Mouse (Mus musculus): ENCODE results near the gene Lrrc20. TPM values are rescaled to one million over a fixed set of nuclear protein-coding genes. Genes with fewer than 3 reads are reported as not detected.

Gene Lrrc20
- polyA plus RNA-seq, 1 experiment: 10.3 TPM

DNA sequence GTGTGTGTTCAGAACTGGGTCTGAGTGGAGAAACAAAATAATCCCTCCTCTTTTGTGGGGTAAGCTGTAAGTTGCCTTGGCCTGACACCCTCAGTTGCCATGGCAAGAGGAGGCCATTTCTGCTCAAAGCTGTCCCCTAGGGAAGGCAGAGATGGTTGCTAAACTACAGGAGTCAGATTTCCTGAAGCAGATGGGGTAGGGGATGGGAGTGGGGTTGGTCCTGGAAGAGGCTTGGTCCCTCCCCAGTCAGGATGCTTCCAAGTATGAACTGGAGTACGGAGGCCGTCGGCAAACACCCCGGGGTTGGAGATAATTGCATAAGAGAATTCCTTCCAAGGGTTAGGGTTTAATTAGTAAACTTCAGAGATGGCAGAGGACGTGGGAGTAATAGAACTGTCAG is 96.5 kb downstream of the Lrrc20 start:
- TF ChIP-seq GATA1 (IDR thresholded peaks at IDR 0.05; ENCODE audit: low read length): no peak

DNA sequence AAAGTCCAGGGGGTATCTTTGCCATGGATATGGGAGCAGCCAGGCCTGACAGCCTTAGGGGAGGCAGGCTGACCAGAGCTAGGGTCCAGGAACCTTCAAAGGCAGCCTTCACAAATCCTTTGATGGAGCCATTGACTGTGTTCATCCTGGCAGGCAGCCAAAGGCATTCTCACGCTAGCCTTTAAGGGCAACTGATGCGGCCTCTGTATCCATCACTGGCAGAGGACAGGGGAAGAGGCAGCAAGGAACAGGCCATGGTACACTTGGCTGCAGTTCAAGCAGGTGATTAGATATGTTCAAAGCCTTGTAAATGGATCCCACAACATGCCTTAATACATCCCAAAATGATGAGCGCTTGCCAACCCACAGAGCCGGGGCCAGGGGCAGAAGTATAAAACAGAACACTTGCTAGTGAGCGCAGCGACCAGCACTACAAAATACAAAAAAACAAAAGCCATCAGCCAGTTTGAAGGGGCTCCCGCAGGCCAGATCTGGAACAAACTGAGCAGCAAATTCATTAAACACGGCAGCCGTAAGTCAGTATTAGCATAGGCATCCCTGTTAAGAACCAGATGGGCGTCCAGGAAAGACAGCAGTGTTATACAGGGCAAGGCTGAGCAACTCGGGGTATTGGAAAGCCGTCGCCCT is 100.6 kb downstream of the Lrrc20 start:
- TF ChIP-seq GATA1 (IDR thresholded peaks at IDR 0.05; ENCODE audit: low read length): no peak

GRCm38 (mm10) chr10:61587241-61587849 is 111.7 kb downstream of the Lrrc20 start:
- TF ChIP-seq GATA1 (IDR thresholded peaks at IDR 0.05; ENCODE audit: low read length): no peak

GRCm38 (mm10) chr10:61597991-61598390 is 122.4 kb downstream of the Lrrc20 start:
- TF ChIP-seq GATA1 (IDR thresholded peaks at IDR 0.05; ENCODE audit: low read length): no peak

DNA sequence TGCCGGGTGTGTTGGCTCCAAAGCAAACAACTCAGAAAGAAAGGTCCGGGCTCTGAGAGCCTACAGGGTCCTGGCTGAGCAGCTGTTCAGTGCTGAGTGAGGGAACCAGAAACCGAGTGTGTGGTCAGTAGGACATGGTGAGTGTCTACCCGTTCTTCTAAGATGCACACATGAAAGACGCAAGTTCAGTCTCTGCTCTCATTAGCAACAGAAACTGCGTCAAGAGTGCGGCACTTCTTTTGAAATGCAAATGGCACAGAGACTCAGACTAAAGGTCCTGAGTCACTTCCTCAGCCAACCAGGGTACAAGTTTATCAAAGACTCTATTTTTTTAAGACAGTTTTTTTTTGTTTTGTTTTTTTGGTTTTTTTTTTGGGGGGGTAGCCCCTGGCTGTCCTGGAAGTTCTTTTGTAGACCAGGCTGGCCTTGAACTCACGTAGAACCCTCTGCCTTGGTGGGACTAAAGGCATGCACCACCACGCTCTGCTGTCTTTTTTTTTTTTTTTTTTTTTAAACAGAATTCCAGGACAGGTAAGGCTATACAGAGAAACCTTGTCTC is 124.0 kb downstream of the Lrrc20 start:
- no peak for TF ChIP-seq GATA1 (IDR thresholded peaks at IDR 0.05; ENCODE audit: low read length)

DNA sequence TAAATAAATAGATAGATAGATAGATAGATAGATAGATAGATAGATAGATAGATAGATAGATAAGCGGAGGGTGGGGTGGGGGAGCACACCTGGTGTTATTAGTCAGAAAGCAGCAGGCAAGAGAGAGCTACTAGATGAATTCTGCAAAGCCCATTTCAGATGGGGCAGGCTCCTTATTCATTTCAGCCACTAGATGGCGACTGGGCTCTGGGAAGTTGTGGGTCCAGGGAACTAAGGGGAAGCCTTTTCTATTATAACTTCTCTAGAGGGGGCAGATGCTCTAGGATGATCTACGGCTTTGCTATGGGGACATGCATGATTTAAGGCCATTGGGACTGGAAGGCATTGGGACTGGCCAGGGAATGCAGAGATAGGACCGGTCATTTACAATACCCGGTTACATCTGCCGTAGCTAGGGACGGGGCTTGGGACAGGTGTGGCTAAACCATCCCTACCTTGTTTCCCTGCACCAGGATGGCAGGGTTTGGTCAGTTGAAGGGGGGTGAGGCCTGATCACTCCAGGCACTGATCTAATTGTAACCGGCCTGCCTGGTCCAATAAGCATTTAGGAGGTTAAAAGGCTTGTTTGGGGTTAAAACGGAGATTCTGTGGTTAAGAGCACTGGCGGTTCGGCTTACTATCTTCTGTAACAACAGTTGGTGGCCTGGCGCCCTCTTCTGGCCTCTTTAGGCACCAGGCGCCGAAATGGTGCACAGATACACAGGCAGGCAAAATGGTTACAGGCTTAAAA is 126.9 kb downstream of the Lrrc20 start:
- TF ChIP-seq GATA1 (IDR thresholded peaks at IDR 0.05; ENCODE audit: low read length): no peak

DNA sequence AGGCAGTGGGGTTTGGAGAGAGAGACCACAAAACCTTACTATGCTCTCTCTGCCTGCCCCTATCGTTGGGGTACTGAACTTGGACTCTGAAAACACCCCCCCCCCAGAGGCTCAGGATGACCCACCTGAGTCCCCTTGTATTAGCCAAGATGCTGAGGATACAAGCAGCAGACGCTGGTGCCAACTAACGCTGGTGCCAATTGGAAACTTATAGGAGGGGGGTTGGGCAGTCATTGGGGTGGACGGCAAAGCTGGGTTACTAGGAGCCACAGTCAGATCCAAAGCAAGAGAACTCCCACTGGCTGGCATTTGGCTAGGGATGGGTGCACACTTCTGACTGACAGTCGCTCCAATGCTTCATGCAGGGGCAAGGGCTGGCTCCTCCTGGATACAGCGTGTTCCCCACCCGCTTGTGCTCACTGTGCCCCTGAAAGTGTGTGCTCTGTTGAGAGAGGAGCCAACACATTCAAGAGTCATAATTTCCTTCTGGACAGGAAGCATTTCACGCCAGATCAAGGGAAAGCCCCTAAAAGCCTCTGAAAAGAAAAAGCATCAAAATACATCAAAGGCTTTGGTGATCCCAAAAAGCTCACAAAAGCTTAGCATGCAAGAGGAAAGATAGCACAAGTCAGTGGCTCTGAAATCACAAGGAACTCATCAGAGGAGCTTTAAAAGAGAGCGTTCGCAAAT is 128.9 kb downstream of the Lrrc20 start:
- no peak for TF ChIP-seq GATA1 (IDR thresholded peaks at IDR 0.05; ENCODE audit: low read length)

- TF ChIP-seq GATA1 (IDR thresholded peaks at IDR 0.05; ENCODE audit: low read length): no peak
Observed at GRCm38 (mm10) chr10:61605851-61606250, 130.2 kb downstream of the Lrrc20 start.

DNA sequence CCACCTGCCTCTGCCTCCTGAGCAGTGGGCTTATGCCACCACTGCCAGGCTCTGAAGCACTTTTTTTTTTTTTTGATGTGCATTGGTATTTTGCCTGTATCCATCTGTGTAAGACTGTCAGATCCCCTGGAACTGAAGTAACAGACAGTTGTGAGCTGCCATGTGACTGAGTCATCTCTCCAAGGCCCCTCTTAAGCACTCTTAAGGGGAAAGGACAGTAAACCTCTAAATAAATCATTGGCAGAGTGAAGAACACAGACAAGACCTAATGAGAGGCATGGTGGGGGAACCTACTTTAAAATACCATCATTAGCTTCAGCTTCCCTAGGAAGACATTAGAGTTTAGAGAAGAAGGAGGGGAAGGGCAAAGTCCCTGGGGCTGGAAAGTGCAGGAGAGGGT is 132.6 kb downstream of the Lrrc20 start:
- no peak for TF ChIP-seq GATA1 (IDR thresholded peaks at IDR 0.05; ENCODE audit: low read length)

DNA sequence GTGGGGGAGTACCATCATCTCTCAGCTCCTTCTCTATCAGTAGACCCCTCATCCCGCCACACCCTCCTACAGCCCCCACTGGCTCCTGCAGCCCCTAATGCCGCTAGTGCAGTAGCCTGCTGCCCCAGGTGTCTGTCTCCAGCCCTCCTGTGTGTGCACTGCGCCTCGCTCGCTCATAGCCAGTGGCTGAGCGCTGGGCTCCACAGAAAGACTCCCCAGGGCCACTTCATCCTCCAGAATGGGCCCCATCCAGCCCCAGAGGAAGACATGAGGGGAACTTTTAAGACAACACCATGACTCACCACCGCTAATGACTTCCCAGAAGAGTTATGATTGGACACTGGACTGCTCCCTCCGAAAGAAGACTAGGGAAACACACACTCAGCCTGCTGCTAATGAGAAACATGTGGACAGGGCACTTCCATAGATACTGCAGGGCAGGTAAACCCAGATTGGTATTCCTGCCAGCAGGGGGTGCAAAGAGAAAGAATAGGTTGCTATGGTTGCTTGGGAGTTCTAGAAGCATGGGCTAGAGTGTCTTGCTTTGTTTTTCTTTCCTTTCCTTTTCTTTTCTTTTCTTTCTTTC is 135.1 kb downstream of the Lrrc20 start:
- no peak for TF ChIP-seq GATA1 (IDR thresholded peaks at IDR 0.05; ENCODE audit: low read length)

GRCm38 (mm10) chr10:61614311-61614710 is 138.7 kb downstream of the Lrrc20 start:
- no peak for TF ChIP-seq GATA1 (IDR thresholded peaks at IDR 0.05; ENCODE audit: low read length)

- TF ChIP-seq GATA1 (IDR thresholded peaks at IDR 0.05; ENCODE audit: low read length): no peak
Observed at GRCm38 (mm10) chr10:61618528-61618927, 142.9 kb downstream of the Lrrc20 start.

GRCm38 (mm10) chr10:61621681-61622080 is 146.1 kb downstream of the Lrrc20 start:
- no peak for TF ChIP-seq GATA1 (IDR thresholded peaks at IDR 0.05; ENCODE audit: low read length)

GRCm38 (mm10) chr10:61624771-61625170 is 149.2 kb downstream of the Lrrc20 start:
- TF ChIP-seq GATA1 (IDR thresholded peaks at IDR 0.05; ENCODE audit: low read length): no peak

Data from G1E-ER4 (cell line).